Mouse (Mus musculus) cerebellum, postnatal 14 days (tissue): ENCODE measurements around the gene B230307C23Rik.
"Not testable (repeated sequence)": the region's sequence is repeated elsewhere in the genome, so short reads cannot be mapped to it uniquely, and the experiment has no call there.

Source experiments
- DNase-seq, 2 experiments: peaks; one replicate each; pipeline ENCODE4 v3.0.0; 2021; ENCODE audit warnings: mixed read lengths in 2 of 2

The B230307C23Rik gene

DNA sequence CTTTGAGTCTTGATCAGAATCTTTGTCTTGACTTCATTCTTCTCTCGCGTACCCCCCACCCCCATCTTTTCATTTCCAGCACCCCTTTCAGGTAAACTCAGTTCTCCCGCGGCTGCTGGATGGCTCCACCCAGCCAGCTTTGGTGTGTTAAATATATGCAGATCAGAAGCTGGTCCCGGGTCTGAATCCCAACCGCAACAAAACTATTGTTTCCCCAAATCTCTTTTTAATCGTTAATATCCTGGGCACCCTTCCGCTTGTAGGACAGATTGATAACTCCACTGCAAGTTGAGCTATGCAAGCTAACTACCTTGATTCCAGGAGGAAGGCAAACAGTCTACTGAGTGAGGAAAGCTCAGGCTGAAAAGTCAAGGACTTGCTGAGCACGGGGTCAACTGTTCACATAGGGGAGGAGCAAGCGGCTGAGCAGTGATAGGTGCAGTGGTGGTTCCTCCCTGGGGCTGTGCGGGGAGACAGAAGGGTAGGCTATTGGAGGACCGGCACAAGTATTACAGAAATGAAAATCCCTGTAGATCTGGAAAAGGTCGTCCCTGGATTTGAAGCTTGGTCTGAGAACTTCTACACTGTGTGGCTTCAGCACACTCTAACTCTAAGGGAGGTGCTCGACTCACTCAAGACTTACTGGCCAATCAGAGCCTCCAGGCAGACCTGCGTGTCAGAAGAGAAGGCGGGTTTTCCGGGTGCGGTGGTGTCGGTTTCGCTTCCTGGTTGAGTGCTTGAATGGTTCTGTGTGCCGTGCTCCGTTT, at the start of gene B230307C23Rik:
B230307C23Rik (plus strand) TSS at position 700 of the 767 bp plus-strand sequence.
- DNase-seq: peak; percentile 76 to 82

- no peak for DNase-seq
Observed at GRCm38 (mm10) chr16:97948836-97949235, 48.3 kb upstream of the B230307C23Rik start.

DNA sequence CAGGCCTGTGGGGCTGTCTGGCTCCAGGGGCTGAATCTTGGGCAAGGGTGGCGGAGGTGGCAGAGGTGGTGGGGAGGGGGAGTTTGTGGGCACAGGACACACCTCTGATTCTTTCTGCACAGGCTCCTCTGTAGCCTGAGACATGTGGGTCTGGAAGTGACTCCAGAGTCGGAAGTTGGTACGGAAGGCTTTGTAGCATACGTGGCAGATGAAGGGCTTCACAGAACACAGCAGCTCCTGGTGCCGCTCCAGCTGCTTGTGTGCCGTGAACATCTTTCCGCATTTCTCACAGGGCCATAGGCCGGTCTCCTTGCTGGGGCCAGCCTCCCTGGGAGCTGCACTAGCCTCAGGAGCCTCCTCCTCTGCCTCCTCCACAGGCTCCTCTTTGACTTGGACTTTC, 47.1 kb upstream of the B230307C23Rik start:
- no peak for DNase-seq

GRCm38 (mm10) chr16:97952371-97952770, 44.7 kb upstream of the B230307C23Rik start:
- no peak for DNase-seq

DNA sequence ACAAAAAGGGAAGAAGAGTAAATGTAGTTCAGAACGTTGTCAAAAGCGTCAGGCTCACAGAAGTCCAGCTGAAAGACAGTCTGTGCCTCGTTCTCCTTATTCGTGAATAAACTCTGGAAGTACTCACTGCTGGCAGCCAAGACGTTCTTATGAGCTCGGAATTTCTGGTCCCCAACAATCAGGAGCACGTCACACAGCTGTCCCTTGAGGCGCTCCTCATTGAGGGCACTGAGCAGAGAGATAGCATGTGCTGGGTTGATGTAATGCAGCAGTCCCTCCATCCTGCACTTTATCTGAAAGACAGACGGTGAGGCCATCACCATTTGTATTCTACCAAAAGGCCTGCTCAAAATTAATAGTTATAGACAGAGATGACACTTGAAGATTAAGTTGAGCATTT, 44.3 kb upstream of the B230307C23Rik start:
- no peak for DNase-seq

DNA sequence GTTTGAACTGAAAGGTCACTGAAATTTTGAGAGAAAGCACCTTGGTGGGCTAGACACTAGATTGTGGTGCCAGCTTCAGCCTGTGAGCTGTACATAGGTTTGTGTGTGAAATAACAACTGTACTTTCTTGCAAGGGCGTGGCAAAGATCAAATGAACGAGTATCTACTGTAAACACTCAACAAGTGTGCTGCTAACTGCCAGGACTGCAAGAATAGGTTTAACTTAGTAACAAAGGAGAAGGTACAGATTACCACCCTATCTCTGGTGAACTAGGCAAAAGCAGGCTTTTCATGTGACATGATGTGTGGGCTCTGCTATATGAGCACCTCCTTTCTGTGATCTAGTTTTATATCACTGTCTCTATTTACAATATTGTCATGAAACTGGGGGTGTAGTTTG, 43.8 kb upstream of the B230307C23Rik start:
- DNase-seq: no peak

- no peak for DNase-seq
Observed at GRCm38 (mm10) chr16:97956011-97956410, 41.1 kb upstream of the B230307C23Rik start.

DNA sequence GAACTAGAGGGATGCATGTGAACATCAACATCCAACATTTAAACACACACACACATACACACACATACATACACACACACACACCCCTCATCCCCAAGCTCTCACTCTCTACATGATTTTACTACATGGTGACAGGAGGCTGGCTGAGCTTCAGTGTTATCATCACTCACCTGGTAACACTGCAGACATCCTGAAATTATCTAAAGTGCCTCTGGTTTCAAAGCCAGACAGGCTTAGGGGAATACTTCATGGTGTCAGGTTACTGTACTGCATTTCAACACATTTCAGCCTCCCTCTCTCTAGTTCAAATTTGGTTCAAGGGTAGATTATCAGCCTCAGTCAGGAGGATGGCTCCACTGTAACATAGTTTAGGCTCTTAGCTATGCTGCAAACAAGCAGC, 39.5 kb upstream of the B230307C23Rik start:
- DNase-seq: no peak

- DNase-seq: no peak
Observed at GRCm38 (mm10) chr16:97958401-97958973, 38.6 kb upstream of the B230307C23Rik start.

- no peak for DNase-seq
Observed at GRCm38 (mm10) chr16:97960348-97960747, 36.8 kb upstream of the B230307C23Rik start.

DNA sequence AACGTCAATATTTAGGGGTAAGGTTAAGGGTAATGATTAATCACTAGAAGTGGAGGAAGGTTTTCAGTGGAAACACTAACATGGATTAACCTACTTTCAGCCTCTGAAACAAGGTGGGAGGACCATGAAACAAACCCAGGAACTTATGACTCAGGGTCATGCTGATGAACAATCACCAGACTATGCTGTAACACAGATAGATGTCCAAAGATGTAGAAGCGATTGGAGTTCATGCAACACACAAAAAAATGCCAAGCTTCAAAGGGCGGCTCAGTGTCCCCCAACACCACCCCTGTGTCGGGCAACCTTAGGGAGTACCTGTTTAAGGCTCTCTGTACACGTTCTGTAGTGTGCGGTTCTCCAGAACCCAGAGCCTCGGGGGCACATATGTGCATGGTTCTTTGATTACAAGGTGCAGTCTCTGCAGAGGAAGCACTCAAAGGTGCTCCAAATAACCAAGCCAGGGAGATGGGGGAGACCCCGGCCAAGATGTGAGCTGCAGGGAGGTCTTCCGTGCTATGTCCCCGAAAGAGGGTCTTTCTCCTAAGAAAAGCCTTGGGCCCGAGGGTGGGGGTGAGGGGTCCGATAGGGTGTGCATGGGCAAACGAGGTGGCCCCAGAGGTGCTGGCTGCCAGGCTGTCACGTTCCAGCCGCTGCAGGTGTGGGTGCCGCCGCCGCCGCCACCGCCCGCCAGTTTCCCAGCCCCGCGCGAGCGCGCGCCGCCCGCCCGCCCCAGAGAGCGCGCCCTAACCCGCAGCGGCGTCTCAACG, 35.5 kb upstream of the B230307C23Rik start:
- no peak for DNase-seq

DNA sequence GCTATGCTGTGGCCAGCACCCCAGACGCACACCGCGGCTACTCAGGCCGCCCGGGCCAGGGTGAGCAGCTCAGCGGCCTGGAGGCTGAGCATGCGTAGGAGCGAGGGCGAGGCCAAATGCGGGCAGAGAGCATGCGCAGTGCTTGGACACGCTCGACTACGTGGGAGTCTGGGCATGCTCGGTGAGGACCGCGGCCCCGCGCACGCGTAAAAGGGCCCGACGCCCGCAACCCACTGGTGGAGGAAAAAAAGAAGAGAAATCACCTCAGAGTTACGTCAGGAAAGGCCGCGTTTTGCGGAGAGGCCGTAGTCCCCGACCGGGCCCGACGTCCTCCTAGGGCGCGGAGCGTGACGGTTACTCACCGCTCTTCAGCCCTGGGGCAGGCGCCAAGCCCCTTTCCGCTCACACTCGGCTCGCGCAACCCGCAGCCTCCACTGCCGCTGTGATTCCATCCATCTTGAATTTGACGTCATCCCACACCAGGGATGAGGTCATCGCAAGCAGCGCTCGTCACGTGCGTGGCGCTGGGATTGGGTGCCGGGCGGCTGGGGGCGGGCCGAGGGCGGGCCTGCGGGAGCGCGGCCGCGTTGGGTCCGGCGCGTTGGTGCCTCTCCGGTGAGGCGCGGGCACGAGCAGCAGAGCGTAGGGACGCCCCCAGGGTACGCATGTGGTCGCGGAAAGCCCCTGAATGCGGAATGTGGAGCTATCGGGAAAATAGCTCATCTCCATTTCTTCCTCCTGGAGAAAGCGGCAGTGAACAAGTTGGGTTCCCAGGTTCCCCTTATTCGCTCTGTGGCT, 34.8 kb upstream of the B230307C23Rik start, which contains the start of the genes C2cd2 and Zbtb21:
C2cd2 (minus strand) TSS at position 448 of the 798 bp plus-strand sequence.
Zbtb21 (minus strand) TSS at position 472 of the 798 bp plus-strand sequence.
- DNase-seq: peak; percentile 99

GRCm38 (mm10) chr16:97963956-97964540, 33.1 kb upstream of the B230307C23Rik start:
- no peak for DNase-seq

DNA sequence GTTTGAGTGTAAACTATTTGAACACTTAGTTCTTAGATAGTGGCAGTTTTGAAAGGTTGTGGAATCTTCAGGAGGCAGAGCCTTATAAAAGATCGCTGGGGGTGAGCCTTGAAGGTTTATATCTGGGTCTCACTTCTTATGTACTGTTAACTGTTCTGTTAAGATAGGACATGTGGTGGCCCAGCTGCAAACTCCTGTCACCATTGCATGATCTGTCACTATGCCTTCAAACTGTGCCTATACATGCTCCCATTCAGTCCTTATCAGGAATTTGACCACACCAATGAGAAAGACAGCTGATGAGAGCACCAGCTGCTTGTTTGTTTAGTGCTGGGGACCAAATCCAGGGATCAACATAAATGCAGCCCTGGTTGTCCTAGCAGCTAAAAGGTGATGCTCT, 19.8 kb upstream of the B230307C23Rik start:
- DNase-seq: no peak

DNA sequence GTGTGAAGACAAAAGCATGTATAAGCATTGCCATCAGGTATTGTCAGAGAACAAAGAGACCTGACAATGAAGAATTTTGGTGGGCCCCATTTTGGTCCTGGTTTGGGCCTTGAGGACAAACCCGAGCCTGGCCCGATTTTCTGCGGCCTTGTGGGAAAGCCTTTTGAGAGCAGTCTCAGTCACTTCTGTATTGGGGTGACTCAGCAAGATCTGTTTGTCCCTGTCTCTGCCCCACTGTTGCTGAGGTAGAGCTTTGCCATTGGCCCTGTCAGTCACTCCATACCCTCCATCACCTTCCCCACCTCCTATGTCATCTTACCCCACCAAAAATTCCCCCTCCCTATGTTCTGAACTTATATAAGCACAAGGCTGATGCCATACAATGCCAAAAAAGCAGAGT, 19.4 kb upstream of the B230307C23Rik start:
- no peak for DNase-seq

DNA sequence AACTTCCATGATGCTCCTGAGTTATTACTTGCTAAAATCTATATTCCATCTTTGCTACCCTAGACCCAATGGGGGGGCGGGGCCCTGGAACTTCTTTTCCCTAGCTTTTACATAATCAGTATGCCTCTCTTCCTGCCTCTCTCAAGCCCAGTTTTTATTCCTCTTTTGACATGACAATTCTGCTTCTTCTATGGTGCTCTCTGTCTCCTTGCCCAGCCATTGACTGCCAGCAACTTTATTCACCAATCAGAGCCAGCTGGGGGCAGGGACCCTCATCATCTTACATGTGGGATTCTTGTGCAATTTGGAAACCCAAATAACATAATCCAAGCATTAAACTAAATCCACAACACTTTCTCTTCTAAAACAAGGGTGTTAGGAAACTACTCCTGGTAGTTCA, 15.8 kb upstream of the B230307C23Rik start:
- DNase-seq: no peak

- DNase-seq: no peak
Observed at GRCm38 (mm10) chr16:97984589-97984988, 12.5 kb upstream of the B230307C23Rik start.

DNA sequence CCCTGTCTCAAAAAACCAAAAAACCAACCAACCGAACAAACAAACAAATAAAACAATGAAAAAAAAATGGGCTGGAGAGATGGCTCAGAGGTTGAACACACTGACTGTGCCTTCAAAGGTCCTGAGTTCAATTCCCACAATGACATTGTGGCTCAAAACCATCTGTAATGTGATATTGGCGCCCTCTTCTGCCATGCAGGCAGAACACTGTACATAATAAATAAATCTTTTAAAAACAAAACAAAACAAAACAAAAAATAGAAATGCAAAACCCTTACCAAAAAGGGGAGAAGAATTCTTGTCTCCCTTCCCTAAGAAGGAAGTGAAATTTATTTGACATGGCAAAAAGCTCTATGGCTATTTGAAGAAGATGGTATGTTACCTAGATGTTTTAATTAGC, 5.6 kb upstream of the B230307C23Rik start:
- DNase-seq: no peak

- DNase-seq: not testable (repeated sequence)
Observed at GRCm38 (mm10) chr16:97992477-97992876, 4.6 kb upstream of the B230307C23Rik start.

DNA sequence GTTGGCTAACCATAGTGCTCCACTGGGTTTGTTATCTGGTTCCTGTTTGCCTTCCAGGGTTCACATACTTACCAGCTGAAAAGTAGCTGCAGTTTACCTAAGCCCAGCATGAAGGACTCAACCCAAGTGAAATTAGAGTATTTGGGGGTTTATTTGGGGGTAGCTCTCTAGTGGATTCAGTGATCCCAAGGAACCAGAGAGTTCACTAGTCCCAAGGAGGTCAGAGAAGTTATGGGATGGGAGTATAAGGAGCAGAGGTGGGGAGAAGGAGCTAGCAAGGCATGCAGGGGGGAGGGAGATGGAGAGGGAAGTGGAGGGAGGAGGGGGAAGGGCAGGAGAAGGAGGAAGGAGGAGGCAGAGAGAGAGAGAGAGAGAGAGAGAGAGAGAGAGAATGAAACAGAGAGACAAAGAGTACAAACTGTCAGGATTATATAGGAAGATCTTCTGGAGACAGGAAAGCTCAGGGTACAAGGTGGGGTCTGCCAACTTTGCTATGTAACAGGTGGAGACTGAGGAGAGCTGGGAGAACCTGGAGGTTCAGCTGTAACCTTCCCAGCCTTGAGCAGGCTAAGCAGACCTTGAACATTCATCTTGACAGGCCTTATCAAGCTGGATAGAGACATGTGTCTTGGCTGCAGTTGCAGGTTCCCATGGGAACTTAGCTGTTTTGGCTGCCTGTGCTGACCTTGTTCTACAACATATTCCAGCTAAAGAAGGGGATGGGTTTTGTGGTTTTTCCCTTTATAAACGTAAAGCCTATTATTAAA, 1.1 kb upstream of the B230307C23Rik start:
- DNase-seq: peak in 1 of 2 experiments; percentile 1

GRCm38 (mm10) chr16:97997383-97997731, 242 bp downstream of the B230307C23Rik start:
- DNase-seq: not testable (repeated sequence)

DNA sequence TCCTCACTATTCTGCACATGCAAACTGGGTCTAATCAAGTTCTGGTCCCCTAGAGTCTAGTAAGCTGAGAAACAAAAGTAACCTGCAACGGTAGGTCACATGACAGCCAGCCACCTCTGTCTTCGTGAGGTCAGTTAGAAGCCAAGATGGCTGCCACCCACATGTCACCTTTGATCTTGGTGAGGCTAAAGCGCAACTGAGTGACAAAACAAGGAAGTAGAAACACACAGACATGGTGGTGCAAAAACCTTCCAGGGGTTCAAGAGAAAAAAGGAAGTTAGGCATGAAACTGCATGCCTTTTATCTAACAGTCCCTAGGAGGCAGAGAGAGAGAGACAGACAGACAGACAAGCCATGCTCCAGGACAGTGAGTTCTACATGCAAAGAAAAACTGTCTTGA, 25.0 kb downstream of the B230307C23Rik start:
- DNase-seq: no peak
